Mouse (Mus musculus) layer of hippocampus, adult 18-20 months (tissue): ENCODE data around the gene Ccdc149. TPM values are rescaled to one million over a fixed set of nuclear protein-coding genes. Genes with fewer than 3 reads are reported as not detected.

ENCODE experiments used
- DNase-seq, 2 experiments: peaks; one replicate each; pipeline ENCODE4 v3.0.0; 2022; ENCODE audit warnings: low spot score in 2 of 2
- total RNA-seq, 2 experiments: library from RNA; stranded (reverse); gene quantifications; 2 replicates each; pipeline ENCODE4 v1.2.3; 2021

Gene Ccdc149
- total RNA-seq, 2 experiments from 2014 or later: 76.7 to 82.8 TPM

DNA sequence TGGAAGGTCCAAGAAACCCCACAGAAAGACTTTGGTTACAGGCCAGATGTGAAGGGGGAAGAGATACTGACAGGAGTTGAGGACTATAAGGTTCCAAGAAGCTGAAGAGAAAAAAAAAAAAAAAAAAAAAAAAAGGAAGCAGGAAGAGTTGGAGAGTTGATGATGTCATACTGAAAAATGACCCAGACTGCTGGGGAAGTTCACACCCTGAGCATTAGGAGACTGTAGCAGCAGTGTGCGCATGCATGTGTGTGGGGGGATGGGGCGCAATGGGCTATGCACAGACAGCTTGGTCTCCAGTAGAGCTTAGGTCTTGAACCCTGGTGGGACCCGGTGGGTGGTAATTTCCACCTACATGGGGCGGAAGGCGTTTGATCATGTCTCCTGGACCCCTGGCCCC lies 87.6 kb downstream of the Ccdc149 start:
- DNase-seq: no peak

DNA sequence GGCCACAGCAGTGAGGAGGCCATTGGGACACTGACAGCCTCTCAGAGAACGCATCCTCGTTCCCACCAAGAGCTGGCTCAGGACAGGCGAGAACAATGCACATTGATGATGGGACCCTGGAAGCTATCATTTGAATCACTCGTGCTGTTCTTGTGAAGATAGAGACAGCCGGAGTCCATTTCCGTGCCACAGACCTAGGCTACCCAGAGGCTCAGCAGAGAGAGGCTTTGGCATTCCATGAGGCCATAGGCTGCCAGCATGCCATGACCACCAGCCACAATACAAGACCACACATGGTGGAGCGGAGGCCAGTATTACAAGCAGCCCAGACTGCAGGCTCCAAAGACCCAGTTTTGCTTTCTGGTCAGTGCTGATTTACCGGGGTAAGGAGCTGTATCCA lies 88.5 kb downstream of the Ccdc149 start:
- no peak for DNase-seq

DNA sequence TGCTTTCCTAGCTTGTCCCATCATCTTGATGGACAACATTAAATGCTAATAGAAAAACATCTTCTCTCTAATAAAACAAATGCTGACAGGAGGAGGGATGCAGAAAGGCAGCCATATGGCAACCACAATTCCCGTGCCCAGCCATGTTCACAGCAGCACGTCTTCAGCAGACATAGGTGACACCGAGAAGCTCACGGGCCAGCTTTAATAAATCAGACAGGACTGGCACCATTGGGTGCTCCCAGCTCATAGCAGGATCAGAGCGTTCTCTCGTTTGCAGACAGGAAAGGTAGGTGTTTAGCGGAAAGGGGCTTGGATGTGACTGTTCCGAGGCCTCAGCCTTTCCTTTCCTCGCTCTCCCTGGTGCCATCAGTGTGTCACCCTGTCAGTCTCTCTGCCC lies 95.5 kb downstream of the Ccdc149 start:
- no peak for DNase-seq

DNA sequence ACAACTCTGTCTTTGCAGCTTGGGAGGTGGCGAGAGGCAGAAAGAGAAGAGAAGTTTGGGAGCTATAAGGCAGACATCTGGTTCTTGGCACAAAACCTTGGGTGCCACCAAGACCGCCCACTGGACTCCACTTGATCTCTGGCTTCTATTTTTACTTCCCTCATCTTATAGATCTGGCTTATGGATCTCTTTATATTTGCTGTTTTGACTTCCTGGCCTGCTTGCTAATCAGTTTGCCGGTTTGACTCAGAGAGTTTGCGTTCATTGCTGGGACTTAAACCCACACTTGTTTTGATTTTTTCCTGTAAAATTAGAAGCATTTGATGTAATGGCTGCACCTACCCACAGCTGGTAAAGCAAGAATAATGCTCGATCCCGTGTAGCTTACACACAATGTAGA lies 100.4 kb downstream of the Ccdc149 start:
- DNase-seq: no peak

DNA sequence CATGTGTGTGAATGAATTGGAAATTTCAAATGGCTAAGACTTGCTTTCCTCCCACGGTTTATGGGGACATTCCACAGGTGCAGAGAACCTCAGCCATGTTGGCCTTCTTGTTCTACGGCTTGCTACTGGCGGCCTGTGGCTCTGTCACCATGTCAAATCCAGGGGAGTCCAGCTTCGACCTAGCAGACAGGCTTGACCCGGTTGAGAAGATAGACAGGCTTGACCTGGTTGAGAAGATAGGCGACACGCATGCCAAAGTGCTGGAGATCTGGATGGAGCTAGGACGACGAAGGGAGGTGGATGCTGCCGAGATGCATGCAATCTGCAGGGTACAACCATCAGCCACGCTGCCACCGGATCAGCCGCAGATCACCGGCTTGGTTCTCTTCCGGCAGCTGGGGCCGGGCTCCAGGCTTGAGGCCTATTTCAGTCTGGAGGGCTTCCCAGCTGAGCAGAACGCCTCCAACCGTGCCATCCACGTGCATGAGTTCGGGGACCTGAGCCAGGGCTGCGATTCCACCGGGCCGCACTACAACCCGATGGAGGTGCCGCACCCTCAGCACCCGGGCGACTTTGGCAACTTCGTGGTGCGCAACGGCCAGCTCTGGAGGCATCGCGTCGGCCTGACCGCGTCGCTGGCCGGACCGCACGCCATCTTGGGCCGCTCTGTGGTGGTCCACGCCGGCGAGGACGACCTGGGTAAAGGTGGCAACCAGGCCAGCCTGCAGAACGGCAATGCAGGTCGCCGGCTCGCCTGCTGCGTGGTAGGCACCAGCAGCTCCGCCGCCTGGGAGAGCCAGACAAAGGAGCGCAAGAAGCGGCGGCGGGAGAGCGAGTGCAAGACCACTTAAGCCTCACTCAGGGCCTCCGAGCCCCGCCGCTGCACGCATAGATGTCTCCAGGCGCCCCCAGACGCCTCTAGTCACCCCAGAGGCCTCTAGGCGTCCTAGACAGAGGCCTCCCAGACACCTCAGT lies 103.2 kb downstream of the Ccdc149 start:
- no peak for DNase-seq

DNA sequence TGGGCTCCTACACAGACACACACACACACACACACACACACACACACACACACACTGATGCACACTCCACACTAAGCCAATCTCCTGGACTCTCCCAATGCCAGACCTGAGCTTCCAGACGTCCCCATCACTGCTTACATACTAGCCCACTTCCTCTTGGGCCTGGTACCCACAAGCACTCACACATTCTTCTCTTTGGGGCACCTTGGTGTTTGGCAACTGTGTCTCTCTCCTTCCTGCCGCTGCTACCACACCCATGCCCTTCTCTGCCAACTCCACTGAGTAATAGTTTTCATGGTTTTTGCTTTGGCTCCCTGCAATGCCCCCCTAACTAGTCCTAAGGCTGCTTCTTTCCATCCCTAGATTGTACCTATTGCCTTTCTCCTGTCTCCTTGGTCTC lies 104.7 kb downstream of the Ccdc149 start:
- no peak for DNase-seq

DNA sequence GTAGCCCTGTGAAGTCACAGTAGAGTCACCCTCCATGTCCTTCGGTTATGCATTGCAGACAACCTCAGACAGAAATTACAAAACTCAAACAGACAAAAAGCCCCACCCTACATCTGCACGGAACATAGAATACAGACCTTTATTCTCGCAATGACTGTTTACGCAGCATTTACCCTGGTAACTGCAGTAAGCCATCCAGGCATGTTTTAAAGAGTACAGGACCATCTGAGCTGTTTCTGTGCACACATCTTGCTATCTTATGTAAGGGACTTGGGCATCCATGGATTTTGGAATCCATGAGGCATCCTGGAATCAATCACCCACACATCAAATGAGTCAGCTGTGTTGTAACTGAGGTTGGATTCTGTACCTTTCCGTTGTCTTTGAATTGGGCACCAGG lies 105.4 kb downstream of the Ccdc149 start:
- DNase-seq: peak; percentile 22 to 75

DNA sequence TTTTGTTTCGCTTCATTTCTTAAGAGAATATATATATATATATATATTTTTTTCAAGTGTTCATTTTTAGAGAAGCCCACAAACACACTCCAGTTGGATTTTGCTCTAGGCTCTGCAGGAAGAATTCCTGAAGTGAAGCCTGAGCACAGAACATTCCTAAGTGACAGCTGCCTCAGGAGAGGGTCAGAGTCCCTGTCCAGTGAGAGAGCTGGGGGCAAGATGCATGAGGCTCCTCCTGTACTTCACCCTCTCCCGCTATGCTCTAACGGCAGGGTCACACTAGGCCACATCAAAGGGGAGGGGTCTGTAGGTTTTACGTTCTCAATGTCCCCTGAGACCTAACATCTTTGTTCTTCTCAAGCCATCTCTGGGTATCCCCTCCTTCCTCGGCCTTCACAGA lies 106.8 kb downstream of the Ccdc149 start:
- DNase-seq: no peak

DNA sequence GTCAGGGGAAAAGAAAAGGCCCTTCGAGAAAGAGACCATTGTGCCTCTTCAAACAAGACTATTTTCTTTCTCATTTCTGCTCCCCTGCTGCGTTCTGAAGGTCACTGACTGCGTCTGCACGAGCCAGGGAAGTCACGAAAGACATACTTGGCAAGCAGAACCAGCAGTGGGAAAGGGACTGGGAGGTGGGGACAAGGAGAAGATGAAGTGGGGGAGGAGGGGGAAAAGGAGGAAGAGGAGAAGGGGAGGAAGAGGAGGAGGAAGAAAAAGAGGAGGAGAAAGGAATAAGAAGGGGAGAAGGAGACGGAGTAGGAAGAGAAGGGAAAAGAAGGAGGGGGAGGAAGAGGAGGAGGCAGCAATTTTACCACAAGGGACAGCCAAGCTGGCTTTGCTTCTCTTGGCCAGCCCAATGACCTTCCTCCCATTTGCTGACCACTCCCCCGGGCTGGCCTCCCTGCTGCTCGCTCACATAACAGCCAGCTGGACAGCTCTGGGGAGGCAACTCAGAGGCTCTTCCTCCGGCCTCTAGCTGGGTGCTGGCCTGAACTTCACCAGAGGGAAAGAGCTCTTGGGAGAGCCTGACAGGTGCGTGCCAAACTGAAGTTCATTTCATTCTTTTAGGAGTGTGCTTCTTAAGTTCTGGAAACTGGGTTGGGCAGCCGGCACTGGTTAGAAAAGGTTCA lies 107.7 kb downstream of the Ccdc149 start, which contains the start of gene Sod3:
TSS of gene Sod3 (plus strand) at position 324 of the 683 bp plus-strand sequence.
- DNase-seq: no peak

DNA sequence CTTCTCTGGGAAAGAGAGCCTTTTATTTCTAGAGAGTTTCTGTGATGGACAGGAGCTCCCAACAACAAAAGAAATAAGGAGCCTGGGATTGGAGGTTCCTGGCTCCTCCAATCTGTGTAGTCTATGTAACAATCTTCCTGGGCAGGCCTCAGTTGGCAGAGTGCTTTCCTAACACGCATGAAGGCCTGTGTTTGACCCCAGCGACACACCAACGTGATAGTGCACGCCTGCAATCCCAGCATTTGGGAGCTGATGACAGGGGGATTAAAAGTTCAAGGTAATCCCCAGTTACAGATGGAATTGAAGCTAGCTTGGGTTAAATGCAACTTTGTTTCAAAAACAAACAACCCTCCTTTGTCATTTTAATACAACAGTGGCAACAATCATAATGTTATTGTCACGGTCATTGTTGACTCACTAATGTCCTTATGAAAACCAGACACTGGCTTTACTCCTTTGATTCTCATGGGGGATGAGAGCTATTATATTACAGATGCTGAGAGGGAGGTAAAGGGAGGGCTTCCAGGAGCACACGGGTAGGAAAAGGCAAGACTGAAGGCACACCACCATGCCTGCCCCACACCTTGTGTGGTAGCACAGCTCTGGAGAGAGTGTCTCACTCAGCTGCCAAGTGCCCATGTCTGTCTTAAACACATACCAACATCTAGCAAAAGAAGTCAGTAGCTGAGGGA lies 108.4 kb downstream of the Ccdc149 start:
- no peak for DNase-seq

DNA sequence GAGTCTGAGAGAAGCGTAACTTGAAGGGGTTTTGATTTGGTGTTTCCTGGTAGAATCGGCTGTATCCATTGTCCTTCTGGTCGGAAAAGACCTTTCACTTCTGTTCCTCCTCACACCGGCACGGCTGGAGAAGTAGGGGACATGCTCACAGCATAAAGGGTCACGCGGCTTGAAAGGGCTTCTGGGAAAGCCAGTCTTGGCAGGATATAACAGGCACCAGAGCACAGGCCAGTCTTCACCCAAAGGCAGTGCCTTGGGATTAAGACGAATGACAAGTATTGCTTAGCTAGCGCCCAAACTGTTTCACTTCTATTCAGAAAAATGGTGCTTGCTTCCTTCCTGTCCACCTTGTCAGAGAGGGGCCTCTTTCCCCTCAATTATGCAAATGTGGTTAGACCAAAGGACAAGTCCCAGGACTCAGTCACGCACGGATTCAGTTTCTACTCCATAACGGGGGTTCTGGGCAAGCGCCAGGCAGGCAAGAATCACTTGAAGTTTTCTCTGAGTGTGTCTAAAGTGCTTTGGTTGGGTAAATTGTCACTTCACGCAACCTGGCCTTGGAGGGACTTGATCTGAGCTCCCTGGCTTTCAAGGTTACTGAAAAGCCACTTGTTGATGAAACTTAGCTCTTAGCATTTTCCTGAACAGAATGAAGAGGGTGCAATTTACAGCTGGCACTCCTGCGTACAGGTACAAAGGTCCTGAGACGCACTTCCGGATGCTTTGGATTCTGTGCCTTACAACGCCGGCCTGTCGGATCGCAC lies 110.9 kb downstream of the Ccdc149 start:
- no peak for DNase-seq

DNA sequence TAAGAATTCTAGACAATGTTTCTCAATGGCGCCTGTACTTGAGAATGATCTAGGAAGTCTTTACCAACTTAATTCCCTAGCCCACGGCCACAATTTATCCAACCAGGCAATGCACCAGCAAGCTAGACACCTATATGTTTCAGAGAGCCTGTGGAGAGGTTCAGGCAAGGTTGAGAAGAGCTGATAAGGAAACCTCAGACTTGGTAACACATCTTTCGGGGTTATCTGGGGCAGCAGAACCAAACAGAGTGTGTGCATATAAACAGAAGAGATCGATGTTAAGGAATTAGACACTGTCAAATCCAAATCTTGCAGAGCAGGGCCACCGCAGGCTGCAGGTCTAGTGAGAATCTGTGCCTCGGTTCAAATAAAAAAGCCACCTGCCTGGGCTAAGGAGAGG lies 113.2 kb downstream of the Ccdc149 start:
- no peak for DNase-seq

DNA sequence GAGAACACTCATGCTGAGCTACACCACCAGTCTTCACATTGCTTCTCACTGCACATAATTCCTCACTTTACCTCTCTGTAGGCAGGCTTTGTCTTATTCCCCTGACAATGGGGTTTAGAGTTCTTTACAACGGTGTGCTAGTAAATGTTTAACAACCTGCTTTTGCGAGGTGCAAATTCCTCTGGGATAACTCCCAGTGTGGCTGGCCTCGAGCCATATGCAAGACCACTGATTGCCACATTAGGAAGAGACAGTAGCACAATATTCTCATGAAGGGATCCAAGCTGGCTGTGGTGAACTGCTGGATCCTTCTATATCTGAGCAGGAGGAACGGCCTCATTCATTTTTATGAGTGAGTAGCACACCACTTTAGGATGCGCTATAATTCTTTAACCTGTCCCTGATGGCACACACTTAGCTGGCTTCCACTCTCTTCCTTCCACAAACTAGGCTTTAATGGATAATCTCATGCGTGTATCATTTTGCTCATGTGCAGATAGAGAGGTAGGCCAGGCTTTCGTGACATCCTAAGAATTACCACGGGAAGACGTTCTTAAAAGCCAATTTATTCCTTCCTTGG lies 114.1 kb downstream of the Ccdc149 start:
- no peak for DNase-seq

DNA sequence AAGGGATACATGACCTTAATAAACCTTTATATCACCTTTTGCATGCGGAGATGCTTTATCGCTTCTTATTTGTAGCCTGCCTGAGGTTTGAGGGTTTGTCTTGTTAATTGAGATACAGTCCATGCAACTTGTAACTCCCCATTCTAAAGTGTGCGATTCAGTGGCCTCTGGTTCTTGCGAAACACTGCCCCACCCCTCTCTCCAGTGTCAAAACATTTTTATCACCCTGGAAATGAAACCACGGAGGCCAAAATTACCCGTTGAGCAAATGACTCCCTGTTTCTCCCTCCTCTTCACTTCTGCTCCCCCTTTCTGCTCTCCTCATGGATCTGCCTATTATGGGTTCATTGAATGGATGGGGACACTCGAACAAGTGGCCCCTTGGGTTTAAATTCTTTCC lies 115.7 kb downstream of the Ccdc149 start:
- DNase-seq: no peak

DNA sequence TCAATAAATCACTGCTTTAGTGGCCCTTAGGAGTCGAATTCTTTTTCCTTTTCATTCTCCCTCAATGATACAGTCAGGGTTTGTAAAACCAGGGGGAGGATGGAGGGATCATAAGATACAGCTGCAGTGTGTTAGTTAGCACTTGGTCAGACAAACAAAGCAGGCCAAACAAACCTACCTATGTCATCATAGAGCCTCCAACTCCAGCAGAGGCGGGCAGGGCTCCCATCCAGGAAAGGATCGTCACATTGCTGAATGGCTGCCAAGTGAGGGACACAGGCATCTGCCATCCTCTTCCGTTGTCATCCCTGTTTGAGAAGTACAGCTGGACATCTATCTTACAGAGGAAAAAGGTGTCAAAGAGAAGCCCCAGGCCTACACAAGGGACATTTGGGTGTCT lies 116.9 kb downstream of the Ccdc149 start:
- DNase-seq: no peak

DNA sequence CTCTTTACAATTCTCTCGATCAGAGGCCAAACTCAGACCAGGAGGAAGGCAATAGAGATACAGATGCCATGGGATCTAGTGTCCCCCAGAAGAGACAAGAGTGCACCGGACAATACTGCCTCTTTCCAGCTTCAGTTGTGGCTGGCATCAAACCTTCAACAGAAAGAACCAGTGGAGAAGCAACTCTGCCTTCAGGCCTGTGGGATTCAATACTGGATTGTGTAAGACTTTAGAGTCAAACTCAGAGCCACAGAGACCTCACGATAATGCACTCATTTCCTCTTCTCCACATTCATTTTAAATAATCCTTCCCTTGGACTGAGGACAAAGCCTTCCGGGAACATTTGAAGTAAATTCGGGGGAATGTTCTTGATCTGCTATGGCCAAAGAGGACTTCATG lies 118.6 kb downstream of the Ccdc149 start:
- no peak for DNase-seq

DNA sequence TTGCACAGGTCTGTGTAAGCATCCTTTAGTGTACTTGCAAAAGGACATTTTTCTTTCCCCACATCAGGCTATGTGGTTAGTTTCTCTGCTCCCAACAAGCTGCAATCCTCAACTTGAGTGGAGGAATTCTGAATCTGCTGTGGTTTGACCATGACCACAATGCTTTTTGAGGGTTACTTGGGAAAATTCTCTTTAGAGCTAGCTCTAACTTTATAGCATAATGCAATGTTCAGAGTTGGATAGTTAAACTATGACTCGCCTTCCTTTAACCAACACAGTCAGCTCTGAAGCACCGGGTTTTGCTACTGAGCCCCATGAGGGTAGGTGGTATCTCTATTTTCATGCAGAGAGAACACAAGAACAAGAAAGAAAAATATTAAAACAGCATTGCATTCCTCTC lies 119.8 kb downstream of the Ccdc149 start:
- DNase-seq: no peak

DNA sequence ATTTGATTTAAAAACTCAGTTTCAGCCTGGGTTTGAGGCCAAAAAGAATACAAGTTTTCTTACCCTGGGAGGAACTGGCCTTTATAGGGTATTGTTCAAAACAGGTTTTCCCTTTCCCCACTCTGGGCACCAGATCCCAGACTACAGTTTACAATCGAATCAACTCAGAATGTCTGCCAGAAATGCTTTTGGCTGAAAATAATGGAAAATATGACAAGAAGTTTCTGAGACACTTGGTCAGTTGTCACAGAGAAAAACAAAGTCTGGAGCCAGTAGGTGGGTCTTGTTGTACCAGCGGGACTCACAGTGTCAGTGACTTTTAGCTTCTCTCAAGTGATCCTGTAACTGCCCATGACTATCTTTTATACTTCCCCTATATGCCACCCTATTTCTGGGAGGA lies 120.9 kb downstream of the Ccdc149 start:
- DNase-seq: no peak

DNA sequence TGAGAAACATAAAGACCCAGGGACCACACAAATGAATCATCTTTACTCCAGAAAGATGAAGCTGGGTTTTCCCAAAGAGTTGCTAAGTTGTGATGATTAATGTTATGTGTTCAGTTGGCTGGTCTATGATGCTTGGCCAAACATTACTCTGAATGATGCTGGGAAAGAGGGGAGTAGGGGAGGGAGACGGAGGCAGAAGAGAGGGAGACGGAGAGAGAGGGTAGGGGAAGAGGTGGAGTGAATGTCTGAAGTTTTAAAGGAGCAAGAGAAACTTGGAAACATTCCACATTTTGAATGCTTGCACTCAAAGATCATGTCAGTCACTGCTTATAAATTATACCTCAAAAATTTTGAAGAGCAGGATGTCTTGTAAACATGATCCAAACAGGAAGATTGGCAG lies 124.4 kb downstream of the Ccdc149 start:
- no peak for DNase-seq

DNA sequence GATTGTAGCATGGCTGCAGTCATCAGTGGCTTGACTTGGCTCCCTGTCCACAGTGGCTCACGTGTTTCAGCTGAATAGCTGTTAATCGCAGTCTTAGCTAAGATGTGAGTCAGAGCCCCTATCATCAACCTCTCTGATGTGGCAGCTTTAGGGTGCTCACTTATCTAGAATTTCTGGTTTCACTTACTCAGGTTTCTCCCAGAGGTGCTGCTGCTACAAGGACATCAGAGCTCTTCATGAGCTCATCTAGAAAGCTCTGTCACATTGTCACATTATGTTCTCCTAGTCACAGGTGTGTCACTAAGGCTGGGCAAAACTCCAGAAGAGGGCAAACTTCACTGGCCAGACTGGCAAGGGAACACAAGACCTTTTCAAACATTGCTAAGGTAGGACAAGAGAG lies 132.2 kb downstream of the Ccdc149 start:
- DNase-seq: no peak

DNA sequence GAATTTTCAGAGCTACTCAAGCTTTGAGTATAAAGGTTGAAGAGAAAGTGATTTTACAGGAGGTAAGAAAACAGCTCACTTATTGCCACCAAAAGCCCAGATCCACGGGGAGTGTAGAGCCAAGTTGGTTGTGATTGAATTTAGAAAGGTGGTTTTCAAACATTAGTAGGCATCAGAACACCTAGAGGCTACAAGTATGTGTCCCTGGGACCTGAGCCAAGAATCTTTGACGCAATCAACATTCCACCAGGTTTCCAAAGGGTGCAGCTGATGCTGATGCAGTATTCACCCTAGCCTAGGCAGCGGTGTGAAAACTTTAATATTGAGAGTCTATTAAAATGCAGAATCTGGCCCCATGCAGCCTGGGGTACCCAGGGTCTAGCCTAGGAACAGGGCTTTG lies 135.7 kb downstream of the Ccdc149 start:
- DNase-seq: no peak
